8 mouse cellular contexts compared by ENCODE assay signal in genomic region chr4:117829260-117830123, GRCm38 (mm10). TPM values are rescaled to one million over a fixed set of nuclear protein-coding genes. Genes with fewer than 3 reads are reported as not detected.
DNase-seq lines count a peak whose midpoint lies in the region; ATAC-seq and TF ChIP-seq lines count a peak whose summit lies in the region.

No protein-coding gene starts in this region.

- H3K9ac ChIP-seq in intestine, embryonic 14.5 days (ENCODE audit: low read length), result no peak overlapping the region
- H3K9ac ChIP-seq in midbrain, embryonic 16.5 days (ENCODE audit: low read depth, low read length), result peak overlapping the region; percentile 38; the same call in 1 of the 2 replicates

- no peak overlapping the region for H3K4me3 ChIP-seq in thymus, adult 2 months (ENCODE audit: control insufficient read depth, insufficient read depth, low read length)
- no peak overlapping the region for H3K4me3 ChIP-seq in intestine, embryonic 14.5 days (ENCODE audit: low read depth, low read length)
- no peak overlapping the region for H3K4me3 ChIP-seq in midbrain, embryonic 16.5 days (ENCODE audit: low read depth, low read length)

- no peak for TF ChIP-seq POLR2A in thymus, adult 2 months (IDR thresholded peaks at IDR 0.05; ENCODE audit: control insufficient read depth, extremely low read depth, insufficient read depth, low read length, poor library complexity)

- peak; percentile 40 for ATAC-seq in common myeloid progenitor, adult 5-6 weeks (replicated peaks; ENCODE audit: low read depth, poor library complexity, severe bottlenecking)
- peak; percentile 57 for ATAC-seq in intestine, embryonic 14.5 days (replicated peaks; ENCODE audit: low FRiP score, low TSS enrichment, low read depth)
- no peak for ATAC-seq in midbrain, embryonic 16.5 days

- no peaks in the 10 kb centered on the region for H3K36me3 ChIP-seq in thymus, adult 2 months (ENCODE audit: control insufficient read depth, insufficient read depth, low read length)
- no peaks in the 10 kb centered on the region for H3K36me3 ChIP-seq in intestine, embryonic 14.5 days (ENCODE audit: control insufficient read depth, insufficient read depth, low read length)
- H3K36me3 ChIP-seq in midbrain, embryonic 16.5 days (ENCODE audit: control insufficient read depth, insufficient read depth, low read length), result no peaks in the 10 kb centered on the region
- H3K36me3 ChIP-seq in splenic B cell, adult 2 months (ENCODE audit: control insufficient read depth, insufficient read depth, low read length, poor library complexity, severe bottlenecking), result no peaks in the 10 kb centered on the region

- WGBS in thymus, adult 2 months, result 27% methylated on average over 12 of the region's 12 CpGs
- WGBS in intestine, embryonic 14.5 days, result 10% methylated on average over 12 of the region's 12 CpGs
- WGBS in midbrain, embryonic 16.5 days, result 8% methylated on average over 12 of the region's 12 CpGs

- DNase-seq in thymus, adult 2 months, result peak; percentile 14
- no peak for DNase-seq in thymus, adult 18-20 months
- peak; percentile 72 for DNase-seq in gastrocnemius, postnatal 14 days
- peak; percentile 81 for DNase-seq in intestine, embryonic 14.5 days (ENCODE audit: low spot score)
- DNase-seq in liver, result peak; percentile 89
- DNase-seq in splenic B cell, adult 2 months (ENCODE audit: low read depth, low spot score), result peak; percentile 51

- H3K27ac ChIP-seq in thymus, adult 2 months (ENCODE audit: control insufficient read depth, insufficient read depth, low read length), result no peak overlapping the region
- no peak overlapping the region for H3K27ac ChIP-seq in intestine, embryonic 14.5 days (ENCODE audit: low read depth)
- H3K27ac ChIP-seq in midbrain, embryonic 16.5 days (ENCODE audit: low read length), result no peak overlapping the region

- H3K27me3 ChIP-seq in thymus, adult 2 months (ENCODE audit: control insufficient read depth, insufficient read depth, low read length), result no peaks in the 10 kb centered on the region; the same call in 1 of the 2 replicates
- no peaks in the 10 kb centered on the region for H3K27me3 ChIP-seq in intestine, embryonic 14.5 days (replicated peaks; ENCODE audit: control insufficient read depth, insufficient read depth, low read length)
- no peaks in the 10 kb centered on the region for H3K27me3 ChIP-seq in midbrain, embryonic 16.5 days (ENCODE audit: control insufficient read depth, insufficient read depth, low read depth, low read length)
- H3K27me3 ChIP-seq in splenic B cell, adult 2 months (ENCODE audit: control insufficient read depth, insufficient read depth, low read length, poor library complexity, severe bottlenecking), result no peaks in the 10 kb centered on the region

- peak overlapping the region; percentile 9 for H3K4me2 ChIP-seq in intestine, embryonic 14.5 days (ENCODE audit: low read length)
- peak overlapping the region; percentile 21 for H3K4me2 ChIP-seq in midbrain, embryonic 16.5 days (ENCODE audit: low read length)

- H3K9me3 ChIP-seq in intestine, embryonic 14.5 days (ENCODE audit: control insufficient read depth, low read length), result no peaks in the 10 kb centered on the region
- H3K9me3 ChIP-seq in midbrain, embryonic 16.5 days (replicated peaks; ENCODE audit: control insufficient read depth, low read length, poor library complexity, severe bottlenecking), result no peaks in the 10 kb centered on the region

- TF ChIP-seq CTCF in thymus, adult 2 months (IDR thresholded peaks at IDR 0.05; ENCODE audit: borderline replicate concordance, control insufficient read depth, extremely low read depth, insufficient read depth, low read length, poor library complexity), result peak; percentile 39; the same call in 1 of the 2 replicates

- intact Hi-C loops in gastrocnemius, postnatal 14 days (cut with DNase I; ENCODE audit: low total_unique reads), result loop anchor here (2.0 to 10.0 kb wide), 3 partner anchors 27 to 253 kb away; partner anchors contain the start of gene Ipo13

- H3K4me1 ChIP-seq in thymus, adult 2 months (replicated peaks; ENCODE audit: control insufficient read depth, insufficient read depth, low read length), result no peaks in the 10 kb centered on the region
- H3K4me1 ChIP-seq in intestine, embryonic 14.5 days (replicated peaks; ENCODE audit: control insufficient read depth, insufficient read depth, low read length), result peaks cover 14% of the 10 kb centered on the region
- H3K4me1 ChIP-seq in midbrain, embryonic 16.5 days (ENCODE audit: control insufficient read depth, insufficient read depth, low read length), result peaks cover 11% of the 10 kb centered on the region

RNA-seq across cellular contexts. Expression of gene Slc6a9, which starts 4.8 kb away (rescaled TPM):
- 4.7 and 8.2 TPM in 2 replicates for polyA plus RNA-seq in thymus, adult 2 months (2012; rRNA removed)
- total RNA-seq in common myeloid progenitor, adult 5-6 weeks (2017), result 0.68 and 1.9 TPM in 2 replicates
- total RNA-seq in gastrocnemius, postnatal 14 days (2021), result 1 to 10 TPM; 4.0 to 6.2 TPM
- 9.5 and 11.7 TPM in 2 replicates for polyA plus RNA-seq in intestine, embryonic 14.5 days (2014; fragmentation: Nextera tagmentation; extraction: Ambion mirVana)
- polyA plus RNA-seq in midbrain, embryonic 16.5 days (2015; fragmentation: Nextera tagmentation; extraction: Ambion mirVana), result 32.2 and 45.9 TPM in 2 replicates

RNA-seq across cellular contexts. Expression of gene Ccdc24, which starts 42.9 kb away (rescaled TPM):
- 0.51 and 0.81 TPM in 2 replicates for polyA plus RNA-seq in thymus, adult 2 months (2012; rRNA removed)
- total RNA-seq in common myeloid progenitor, adult 5-6 weeks (2017), result 0.15 and 0.32 TPM in 2 replicates
- under 1 TPM; 0.39 to 0.47 TPM for total RNA-seq in gastrocnemius, postnatal 14 days (2021)
- 1.1 and 1.9 TPM in 2 replicates for polyA plus RNA-seq in intestine, embryonic 14.5 days (2014; fragmentation: Nextera tagmentation; extraction: Ambion mirVana)
- polyA plus RNA-seq in midbrain, embryonic 16.5 days (2015; fragmentation: Nextera tagmentation; extraction: Ambion mirVana), result 2.3 and 2.4 TPM in 2 replicates

RNA-seq across cellular contexts. Expression of gene B4galt2, which starts 53.8 kb away (rescaled TPM):
- polyA plus RNA-seq in thymus, adult 2 months (2012; rRNA removed), result 3.7 and 4.4 TPM in 2 replicates
- total RNA-seq in common myeloid progenitor, adult 5-6 weeks (2017), result 0.34 TPM in 1 of 2 replicates, not detected in the other
- total RNA-seq in gastrocnemius, postnatal 14 days (2021), result 1 to 10 TPM; 6.5 to 8.1 TPM
- polyA plus RNA-seq in intestine, embryonic 14.5 days (2014; fragmentation: Nextera tagmentation; extraction: Ambion mirVana), result 26.3 and 30.6 TPM in 2 replicates
- polyA plus RNA-seq in midbrain, embryonic 16.5 days (2015; fragmentation: Nextera tagmentation; extraction: Ambion mirVana), result 58.8 and 65.5 TPM in 2 replicates

RNA-seq across cellular contexts. Expression of gene Atp6v0b, which starts 57.6 kb away (rescaled TPM):
- polyA plus RNA-seq in thymus, adult 2 months (2012; rRNA removed), result 372 and 526 TPM in 2 replicates
- 54.1 and 85.0 TPM in 2 replicates for total RNA-seq in common myeloid progenitor, adult 5-6 weeks (2017)
- total RNA-seq in gastrocnemius, postnatal 14 days (2021), result 10 to 100 TPM; 55.4 to 57.6 TPM
- 213 and 219 TPM in 2 replicates for polyA plus RNA-seq in intestine, embryonic 14.5 days (2014; fragmentation: Nextera tagmentation; extraction: Ambion mirVana)
- 581 and 673 TPM in 2 replicates for polyA plus RNA-seq in midbrain, embryonic 16.5 days (2015; fragmentation: Nextera tagmentation; extraction: Ambion mirVana)

Comparison
In these comparisons a context has a peak if more than half of its experiments do, and no peak if none do; other contexts are left out.
1. DNase-seq: peak in thymus, adult 2 months (single experiment), gastrocnemius, postnatal 14 days (single experiment), intestine, embryonic 14.5 days (single experiment), liver (single experiment) and splenic B cell, adult 2 months (single experiment); none in thymus, adult 18-20 months (0 of 2).